Mouse (Mus musculus): ENCODE data around the gene Mical3. TPM values are rescaled to one million over a fixed set of nuclear protein-coding genes. Genes with fewer than 3 reads are reported as not detected.

Mical3 gene
- polyA plus RNA-seq, 1 experiment, result 49.0 TPM

GRCm38 (mm10) chr6:121099831-121100230 is 31.0 kb downstream of the Mical3 start:
- Histone ChIP-seq H3K4me1 (ENCODE audit: control insufficient read depth, insufficient read depth, low read length) (no peaks in the 10 kb centered on the region), H3K4me3 (ENCODE audit: low read depth, low read length) (no peak overlapping the region), H3K27me3 (ENCODE audit: control insufficient read depth, insufficient read depth, low read length, poor library complexity, severe bottlenecking) (no peaks in the 10 kb centered on the region), H3K27ac (ENCODE audit: insufficient read depth, low read length) (no peak overlapping the region), H3K9ac (ENCODE audit: low read depth, poor library complexity, severe bottlenecking) (no peak overlapping the region), H3K9me3 (replicated peaks; ENCODE audit: control insufficient read depth, insufficient read depth, low read length, poor library complexity, severe bottlenecking) (no peaks in the 10 kb centered on the region), H3K36me3 (ENCODE audit: control insufficient read depth, insufficient read depth, low read length, poor library complexity, severe bottlenecking) (no peaks in the 10 kb centered on the region)
- TF ChIP-seq CTCF (IDR thresholded peaks at IDR 0.05; ENCODE audit: low read depth, low read length) (no peak), EP300 (IDR thresholded peaks at IDR 0.05; ENCODE audit: insufficient read depth, low read depth, low read length) (no peak), POLR2A (IDR thresholded peaks at IDR 0.05; ENCODE audit: insufficient read depth, low read length) (no peak)

DNA sequence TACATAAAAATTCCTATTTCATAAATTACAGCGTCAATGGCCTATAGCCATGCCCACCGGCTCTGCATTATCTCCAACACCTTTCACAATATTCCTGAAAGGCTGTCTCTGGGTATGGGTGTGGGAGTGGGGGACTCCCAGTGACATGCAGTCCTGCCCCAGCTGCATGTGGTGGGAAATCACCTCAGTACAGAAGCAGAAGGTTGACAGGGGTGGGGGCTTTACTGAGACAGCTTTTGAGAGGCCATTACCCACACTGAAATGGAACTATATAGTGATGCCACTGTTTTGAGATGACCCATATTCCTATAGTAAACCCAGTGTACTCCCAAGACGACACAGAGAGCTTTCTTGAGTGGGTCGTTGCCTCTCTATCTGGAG is 31.6 kb downstream of the Mical3 start:
- TF ChIP-seq CTCF (IDR thresholded peaks at IDR 0.05; ENCODE audit: low read depth, low read length) (no peak), POLR2A (IDR thresholded peaks at IDR 0.05; ENCODE audit: insufficient read depth, low read length) (no peak), EP300 (IDR thresholded peaks at IDR 0.05; ENCODE audit: insufficient read depth, low read depth, low read length) (no peak)
- H3K36me3 ChIP-seq (ENCODE audit: control insufficient read depth, insufficient read depth, low read length, poor library complexity, severe bottlenecking), result no peaks in the 10 kb centered on the region
- H3K9me3 ChIP-seq (replicated peaks; ENCODE audit: control insufficient read depth, insufficient read depth, low read length, poor library complexity, severe bottlenecking), result no peaks in the 10 kb centered on the region
- H3K4me3 ChIP-seq (ENCODE audit: low read depth, low read length), result no peak overlapping the region
- H3K27ac ChIP-seq (ENCODE audit: insufficient read depth, low read length), result no peak overlapping the region
- H3K4me1 ChIP-seq (ENCODE audit: control insufficient read depth, insufficient read depth, low read length), result no peaks in the 10 kb centered on the region
- no peaks in the 10 kb centered on the region for H3K27me3 ChIP-seq (ENCODE audit: control insufficient read depth, insufficient read depth, low read length, poor library complexity, severe bottlenecking)
- no peak overlapping the region for H3K9ac ChIP-seq (ENCODE audit: low read depth, poor library complexity, severe bottlenecking)

DNA sequence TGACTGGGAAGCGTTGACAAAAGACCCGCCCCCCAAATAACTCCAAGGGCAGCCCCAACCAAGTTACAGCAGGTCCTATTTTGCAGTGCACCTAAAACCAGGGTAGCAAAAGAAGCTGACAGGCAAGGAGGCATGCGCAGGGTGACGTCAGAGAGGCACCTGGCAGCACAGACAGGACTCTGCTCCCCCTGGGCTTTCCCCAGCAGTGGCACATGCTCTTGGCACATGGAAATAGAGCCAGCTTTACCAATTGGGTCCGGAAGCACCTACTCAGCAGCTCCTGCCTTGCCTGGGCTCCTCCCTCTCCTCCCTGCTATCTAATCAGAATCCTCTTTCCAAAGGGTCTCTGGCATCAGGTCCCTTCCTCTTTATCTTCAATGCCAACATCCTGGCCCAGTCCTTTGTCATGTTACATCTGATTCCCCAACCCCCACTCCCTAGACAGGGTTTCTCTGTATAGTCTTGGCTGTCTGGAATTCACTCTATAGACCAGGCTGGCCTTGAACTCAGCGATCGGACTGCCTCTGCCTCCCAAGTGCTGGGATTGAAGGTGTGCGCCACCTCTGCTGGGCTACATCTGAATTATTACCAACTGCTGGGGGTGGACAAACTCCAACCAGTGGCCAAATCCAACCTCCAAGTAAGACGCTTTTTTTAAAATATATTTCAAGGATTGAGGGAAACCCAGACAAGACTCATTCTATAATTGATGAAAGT is 32.1 kb downstream of the Mical3 start:
- Histone ChIP-seq H3K9ac (ENCODE audit: low read depth, poor library complexity, severe bottlenecking) (no peak overlapping the region), H3K36me3 (ENCODE audit: control insufficient read depth, insufficient read depth, low read length, poor library complexity, severe bottlenecking) (no peaks in the 10 kb centered on the region), H3K4me3 (ENCODE audit: low read depth, low read length) (no peak overlapping the region), H3K9me3 (replicated peaks; ENCODE audit: control insufficient read depth, insufficient read depth, low read length, poor library complexity, severe bottlenecking) (no peaks in the 10 kb centered on the region), H3K27me3 (ENCODE audit: control insufficient read depth, insufficient read depth, low read length, poor library complexity, severe bottlenecking) (no peaks in the 10 kb centered on the region), H3K27ac (ENCODE audit: insufficient read depth, low read length) (no peak overlapping the region), H3K4me1 (ENCODE audit: control insufficient read depth, insufficient read depth, low read length) (no peaks in the 10 kb centered on the region)
- TF ChIP-seq POLR2A (IDR thresholded peaks at IDR 0.05; ENCODE audit: insufficient read depth, low read length) (no peak), CTCF (IDR thresholded peaks at IDR 0.05; ENCODE audit: low read depth, low read length) (no peak), EP300 (IDR thresholded peaks at IDR 0.05; ENCODE audit: insufficient read depth, low read depth, low read length) (no peak)

DNA sequence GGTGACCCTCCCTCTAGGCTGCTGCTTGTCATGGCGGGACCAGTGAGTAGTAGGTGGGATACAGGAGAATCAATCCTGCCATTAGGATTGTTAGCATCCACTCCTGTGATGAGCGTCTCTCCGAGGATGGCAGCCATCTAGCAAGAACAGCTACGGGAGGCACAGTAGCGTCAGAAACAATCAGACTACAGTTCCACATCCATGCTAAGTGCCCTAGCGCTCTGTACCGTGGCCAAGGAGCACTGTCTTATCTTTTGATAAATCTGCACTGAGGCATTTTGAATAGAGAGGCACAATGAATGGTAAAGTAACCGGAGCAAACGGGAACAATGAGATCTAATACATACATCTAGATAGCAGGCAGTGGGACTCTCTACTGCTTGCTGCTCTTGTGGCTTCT is 32.7 kb downstream of the Mical3 start:
- Histone ChIP-seq H3K36me3 (ENCODE audit: control insufficient read depth, insufficient read depth, low read length, poor library complexity, severe bottlenecking) (no peaks in the 10 kb centered on the region), H3K27me3 (ENCODE audit: control insufficient read depth, insufficient read depth, low read length, poor library complexity, severe bottlenecking) (no peaks in the 10 kb centered on the region), H3K4me1 (ENCODE audit: control insufficient read depth, insufficient read depth, low read length) (no peaks in the 10 kb centered on the region), H3K9me3 (replicated peaks; ENCODE audit: control insufficient read depth, insufficient read depth, low read length, poor library complexity, severe bottlenecking) (no peaks in the 10 kb centered on the region), H3K27ac (ENCODE audit: insufficient read depth, low read length) (no peak overlapping the region), H3K4me3 (ENCODE audit: low read depth, low read length) (no peak overlapping the region), H3K9ac (ENCODE audit: low read depth, poor library complexity, severe bottlenecking) (no peak overlapping the region)
- TF ChIP-seq EP300 (IDR thresholded peaks at IDR 0.05; ENCODE audit: insufficient read depth, low read depth, low read length), result no peak

- no peaks in the 10 kb centered on the region for H3K4me1 ChIP-seq (ENCODE audit: control insufficient read depth, insufficient read depth, low read length)
- no peak overlapping the region for H3K4me3 ChIP-seq (ENCODE audit: low read depth, low read length)
- no peaks in the 10 kb centered on the region for H3K36me3 ChIP-seq (ENCODE audit: control insufficient read depth, insufficient read depth, low read length, poor library complexity, severe bottlenecking)
- no peak overlapping the region for H3K9ac ChIP-seq (ENCODE audit: low read depth, poor library complexity, severe bottlenecking)
- no peaks in the 10 kb centered on the region for H3K27me3 ChIP-seq (ENCODE audit: control insufficient read depth, insufficient read depth, low read length, poor library complexity, severe bottlenecking)
- H3K9me3 ChIP-seq (replicated peaks; ENCODE audit: control insufficient read depth, insufficient read depth, low read length, poor library complexity, severe bottlenecking), result no peaks in the 10 kb centered on the region
- TF ChIP-seq CTCF (IDR thresholded peaks at IDR 0.05; ENCODE audit: low read depth, low read length) (no peak), EP300 (IDR thresholded peaks at IDR 0.05; ENCODE audit: insufficient read depth, low read depth, low read length) (no peak), POLR2A (IDR thresholded peaks at IDR 0.05; ENCODE audit: insufficient read depth, low read length) (no peak)
- H3K27ac ChIP-seq (ENCODE audit: insufficient read depth, low read length), result no peak overlapping the region
Observed at GRCm38 (mm10) chr6:121096862-121097261, 33.9 kb downstream of the Mical3 start.

GRCm38 (mm10) chr6:121096390-121096789 is 34.4 kb downstream of the Mical3 start:
- Histone ChIP-seq H3K9ac (ENCODE audit: low read depth, poor library complexity, severe bottlenecking) (no peak overlapping the region), H3K27ac (ENCODE audit: insufficient read depth, low read length) (no peak overlapping the region), H3K4me3 (ENCODE audit: low read depth, low read length) (no peak overlapping the region), H3K9me3 (replicated peaks; ENCODE audit: control insufficient read depth, insufficient read depth, low read length, poor library complexity, severe bottlenecking) (no peaks in the 10 kb centered on the region), H3K36me3 (ENCODE audit: control insufficient read depth, insufficient read depth, low read length, poor library complexity, severe bottlenecking) (no peaks in the 10 kb centered on the region), H3K4me1 (ENCODE audit: control insufficient read depth, insufficient read depth, low read length) (no peaks in the 10 kb centered on the region), H3K27me3 (ENCODE audit: control insufficient read depth, insufficient read depth, low read length, poor library complexity, severe bottlenecking) (no peaks in the 10 kb centered on the region)
- TF ChIP-seq POLR2A (IDR thresholded peaks at IDR 0.05; ENCODE audit: insufficient read depth, low read length) (no peak), CTCF (IDR thresholded peaks at IDR 0.05; ENCODE audit: low read depth, low read length) (no peak), EP300 (IDR thresholded peaks at IDR 0.05; ENCODE audit: insufficient read depth, low read depth, low read length) (no peak)
